Mouse (Mus musculus) testis, adult 2 months (tissue): ENCODE measurements around the gene Dirc2. TPM values are rescaled to one million over a fixed set of nuclear protein-coding genes. Genes with fewer than 3 reads are reported as not detected.

Experiments used
- H3K27ac ChIP-seq: fragments of 200-500 bp; 2 replicates; pipeline ENCODE4 v1.5.1; 2012; ENCODE audit warnings: low read depth, low read length; ENCODE audit not compliant: control insufficient read depth, insufficient read depth
- H3K27me3 ChIP-seq: fragments of 200-500 bp; 2 replicates; pipeline ENCODE4 v1.6.1; 2012; ENCODE audit warnings: mild to moderate bottlenecking, low read length, moderate library complexity; ENCODE audit not compliant: control insufficient read depth, insufficient read depth
- H3K36me3 ChIP-seq: fragments of 200-500 bp; 2 replicates; pipeline ENCODE4 v1.6.1; 2012; ENCODE audit warnings: mild to moderate bottlenecking, low read length; ENCODE audit not compliant: control insufficient read depth, insufficient read depth
- H3K4me1 ChIP-seq: fragments of 200-500 bp; 2 replicates; pipeline ENCODE4 v1.6.1; 2012; ENCODE audit warnings: low read length; ENCODE audit not compliant: control insufficient read depth, insufficient read depth
- H3K4me3 ChIP-seq: fragments of 200-500 bp; 2 replicates; pipeline ENCODE4 v1.5.1; 2012; ENCODE audit warnings: low read depth, mild to moderate bottlenecking, low read length, moderate library complexity, mixed read lengths; ENCODE audit not compliant: control insufficient read depth
- CTCF ChIP-seq: fragments of 200-500 bp; IDR thresholded peaks from 2 replicates; pipeline ENCODE4 v1.5.1; 2012; ENCODE audit warnings: low read depth, mild to moderate bottlenecking, inconsistent platforms, low read length, moderate library complexity; ENCODE audit not compliant: control insufficient read depth, insufficient read depth, insufficient replicate concordance
- POLR2A ChIP-seq: fragments of 200-500 bp; IDR thresholded peaks from 2 replicates; pipeline ENCODE4 v1.6.1; 2012; ENCODE audit warnings: low read depth, mild to moderate bottlenecking, inconsistent platforms, low read length, moderate library complexity; ENCODE audit not compliant: control insufficient read depth
- polyA plus RNA-seq: library from polyadenylated mRNA; depleted of rRNA; stranded (reverse); fragments of >200 nt; gene quantifications from 2 replicates; pipeline ENCODE4 v1.2.3, GENCODE M21; 2012

The Dirc2 gene
- polyA plus RNA-seq, 1 experiment = 3.5 TPM

- Histone ChIP-seq H3K4me1 (no peaks in the 10 kb centered on the region), H3K27me3 (no peaks in the 10 kb centered on the region), H3K36me3 (no peaks in the 10 kb centered on the region), H3K4me3 (no peak overlapping the region), H3K27ac (no peak overlapping the region)
- no peak for TF ChIP-seq CTCF
- TF ChIP-seq POLR2A = no peak
These were observed 34.6 kb upstream of the Dirc2 start for GRCm38 (mm10) chr16:35803723-35804122.

GRCm38 (mm10) chr16:35802163-35802562, 33.0 kb upstream of the Dirc2 start:
- Histone ChIP-seq H3K27me3 (no peaks in the 10 kb centered on the region), H3K36me3 (no peaks in the 10 kb centered on the region), H3K4me1 (no peaks in the 10 kb centered on the region), H3K27ac (no peak overlapping the region), H3K4me3 (no peak overlapping the region)
- TF ChIP-seq POLR2A (no peak), CTCF (no peak)

GRCm38 (mm10) chr16:35791962-35792521, 22.9 kb upstream of the Dirc2 start:
- Histone ChIP-seq H3K36me3 (no peaks in the 10 kb centered on the region), H3K27ac (no peak overlapping the region), H3K4me1 (no peaks in the 10 kb centered on the region), H3K27me3 (no peaks in the 10 kb centered on the region), H3K4me3 (no peak overlapping the region)
- no peak for TF ChIP-seq POLR2A
- TF ChIP-seq CTCF = no peak

- Histone ChIP-seq H3K4me3 (no peak overlapping the region), H3K27ac (no peak overlapping the region), H3K4me1 (no peaks in the 10 kb centered on the region), H3K27me3 (no peaks in the 10 kb centered on the region), H3K36me3 (no peaks in the 10 kb centered on the region)
- TF ChIP-seq POLR2A (no peak), CTCF (no peak)
These were observed 19.2 kb upstream of the Dirc2 start for GRCm38 (mm10) chr16:35788330-35788729.

GRCm38 (mm10) chr16:35787568-35788189, 18.5 kb upstream of the Dirc2 start:
- no peaks in the 10 kb centered on the region for H3K4me1 ChIP-seq
- no peak overlapping the region for H3K4me3 ChIP-seq
- no peaks in the 10 kb centered on the region for H3K27me3 ChIP-seq
- TF ChIP-seq POLR2A = no peak
- no peak for TF ChIP-seq CTCF
- H3K36me3 ChIP-seq = no peaks in the 10 kb centered on the region
- no peak overlapping the region for H3K27ac ChIP-seq

GRCm38 (mm10) chr16:35787163-35787562, 18.0 kb upstream of the Dirc2 start:
- Histone ChIP-seq H3K27me3 (no peaks in the 10 kb centered on the region), H3K36me3 (no peaks in the 10 kb centered on the region), H3K4me1 (no peaks in the 10 kb centered on the region), H3K4me3 (no peak overlapping the region), H3K27ac (no peak overlapping the region)
- TF ChIP-seq CTCF (no peak), POLR2A (no peak)

GRCm38 (mm10) chr16:35784134-35784725, 15.1 kb upstream of the Dirc2 start:
- Histone ChIP-seq H3K27me3 (no peaks in the 10 kb centered on the region), H3K36me3 (no peaks in the 10 kb centered on the region), H3K27ac (no peak overlapping the region), H3K4me3 (no peak overlapping the region), H3K4me1 (no peaks in the 10 kb centered on the region)
- TF ChIP-seq CTCF (no peak), POLR2A (no peak)

GRCm38 (mm10) chr16:35783207-35783573, 14.0 kb upstream of the Dirc2 start:
- Histone ChIP-seq H3K27me3 (no peaks in the 10 kb centered on the region), H3K4me1 (no peaks in the 10 kb centered on the region), H3K4me3 (no peak overlapping the region), H3K36me3 (no peaks in the 10 kb centered on the region), H3K27ac (no peak overlapping the region)
- TF ChIP-seq CTCF (no peak), POLR2A (no peak)
